Mouse (Mus musculus): ENCODE measurements at regions not wholly inside any gene's neighbourhood (a gene's known extent, or its start where the extent isn't known, plus 50 kb on each side); places are given as distances from the start of the nearest gene placed in this dataset.
A peak's percentile ranks its signal among the peaks of the same experiment; 100 is the strongest.

GRCm38 (mm10) chr16:31598409-31598988, 64.7 kb upstream of the Dlg1 start:
- DNase-seq (ENCODE audit: low spot score in 2 of 2), result peak in 1 of 2 experiments; percentile 40

- peak; percentile 59 to 66 for DNase-seq (ENCODE audit: low spot score in 2 of 2)
Measured at GRCm38 (mm10) chr16:31598989-31599421, 64.2 kb upstream of the Dlg1 start.

GRCm38 (mm10) chr16:31601278-31601677, 62.0 kb upstream of the Dlg1 start:
- DNase-seq (ENCODE audit: low spot score in 2 of 2), result no peak

- no peak for DNase-seq (ENCODE audit: low spot score in 2 of 2)
Measured at GRCm38 (mm10) chr16:31603185-31603584, 60.1 kb upstream of the Dlg1 start.

GRCm38 (mm10) chr16:31606389-31607177, 56.7 kb upstream of the Dlg1 start:
- DNase-seq (ENCODE audit: low spot score in 2 of 2), result no peak

GRCm38 (mm10) chr16:31608964-31609363, 54.3 kb upstream of the Dlg1 start:
- DNase-seq (ENCODE audit: low spot score in 2 of 2), result no peak

- DNase-seq (ENCODE audit: low spot score in 2 of 2), result no peak
Measured at GRCm38 (mm10) chr16:31609394-31610172, 53.7 kb upstream of the Dlg1 start.

Data from right cerebral cortex, adult 2 months (tissue).